Mouse (Mus musculus) intestine, embryonic 15.5 days (tissue): ENCODE results near the gene Mrpl50. TPM values are rescaled to one million over a fixed set of nuclear protein-coding genes. Genes with fewer than 3 reads are reported as not detected.
A peak's percentile ranks its signal among the peaks of the same experiment; 100 is the strongest.
"Not testable (repeated sequence)": the region's sequence is repeated elsewhere in the genome, so short reads cannot be mapped to it uniquely, and the experiment has no call there.

Source experiments
- ATAC-seq: fragments of 200-750 bp; cut with Nextera tagmentation; 2 replicates; pipeline ENCODE4 v1.8.0; 2017; ENCODE audit warnings: moderate TSS enrichment, moderate library complexity
- H3K27ac ChIP-seq: fragments of 300-500 bp; sonication (generic); 2 replicates; pipeline ENCODE4 v1.5.1; 2015; ENCODE audit warnings: mild to moderate bottlenecking, inconsistent platforms
- H3K27me3 ChIP-seq: fragments of 300-500 bp; sonication (generic); replicated peaks from 2 replicates; pipeline ENCODE4 v1.6.1; 2015; ENCODE audit warnings: inconsistent platforms
- H3K36me3 ChIP-seq: fragments of 300-500 bp; sonication (generic); 2 replicates; pipeline ENCODE4 v1.6.1; 2015; ENCODE audit warnings: inconsistent platforms
- H3K4me1 ChIP-seq: fragments of 300-500 bp; sonication (generic); replicated peaks from 2 replicates; pipeline ENCODE4 v1.6.1; 2015; ENCODE audit warnings: inconsistent platforms
- H3K4me2 ChIP-seq: fragments of 300-500 bp; sonication (generic); replicated peaks from 2 replicates; pipeline ENCODE4 v1.6.1; 2015; ENCODE audit warnings: mild to moderate bottlenecking, inconsistent platforms
- H3K4me3 ChIP-seq: fragments of 300-500 bp; sonication (generic); replicated peaks from 2 replicates; pipeline ENCODE4 v1.5.1; 2015; ENCODE audit warnings: inconsistent platforms
- H3K9ac ChIP-seq: fragments of 300-500 bp; sonication (generic); 2 replicates; pipeline ENCODE4 v1.6.1; 2015; ENCODE audit warnings: inconsistent platforms
- H3K9me3 ChIP-seq: fragments of 300-500 bp; sonication (generic); 2 replicates; pipeline ENCODE4 v1.6.1; 2016; ENCODE audit warnings: inconsistent platforms
- WGBS: fragments of 180-500 bp; shearing (Covaris S2); methylation state at CpG from one replicate; pipeline ENCODE4 v1.1.7; 2015; 5-methylcytosine and 5-hydroxymethylcytosine counted together
- polyA plus RNA-seq: library from polyadenylated mRNA; unstranded; fragments of >200 nt; fragmentation: Nextera tagmentation; extraction: Ambion mirVana; gene quantifications from 2 replicates; pipeline ENCODE4 v1.2.1, GENCODE M21; 2015

The Mrpl50 gene
- polyA plus RNA-seq, 1 experiment from 2014 or later, result 106 TPM

DNA sequence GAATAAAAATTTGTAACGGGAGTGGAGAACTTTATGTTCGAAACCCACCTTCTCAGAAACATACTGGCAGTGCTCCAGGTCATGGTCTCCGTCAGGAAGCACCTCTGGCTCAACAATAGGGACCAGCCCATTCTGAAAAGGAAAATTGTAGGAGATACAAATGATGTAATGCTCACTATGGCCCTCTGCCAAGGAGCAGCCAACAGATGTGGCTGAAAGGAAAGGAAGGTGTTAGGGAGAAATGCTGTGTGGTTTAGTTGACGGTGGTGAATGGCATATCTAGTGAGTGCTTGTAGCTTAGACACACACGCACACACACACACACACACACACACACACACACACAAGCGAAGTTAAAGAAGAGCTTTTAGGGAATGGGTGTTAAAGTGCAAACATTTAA lies 18.8 kb upstream of the Mrpl50 start:
- no peaks in the 10 kb centered on the region for H3K9me3 ChIP-seq
- ATAC-seq, result no peak
- H3K4me1 ChIP-seq, result no peaks in the 10 kb centered on the region
- H3K9ac ChIP-seq, result no peak overlapping the region
- no peak overlapping the region for H3K27ac ChIP-seq
- no peak overlapping the region for H3K4me2 ChIP-seq
- WGBS, result 63% methylated on average over 6 of the region's 6 CpGs
- H3K27me3 ChIP-seq, result no peaks in the 10 kb centered on the region
- no peak overlapping the region for H3K4me3 ChIP-seq
- H3K36me3 ChIP-seq, result no peaks in the 10 kb centered on the region

DNA sequence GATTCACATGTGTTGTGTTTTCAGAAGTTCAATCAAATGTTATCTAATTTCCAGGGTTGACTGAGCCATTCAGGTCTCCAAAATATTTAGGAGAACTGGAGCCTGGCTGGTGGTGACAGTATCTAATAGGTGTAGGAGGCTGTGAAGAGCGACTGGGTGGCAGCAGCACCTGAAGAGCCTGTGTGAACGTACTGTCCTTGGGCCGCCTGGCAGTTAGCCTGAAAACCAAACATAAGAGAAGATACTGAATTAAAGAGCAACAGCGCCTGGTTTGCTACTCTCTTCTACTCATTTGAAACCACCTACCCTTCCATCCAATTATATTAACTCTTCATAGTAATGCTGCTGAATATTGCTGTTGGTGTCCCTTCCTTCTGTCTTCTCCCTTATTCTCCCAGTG lies 15.8 kb upstream of the Mrpl50 start:
- Histone ChIP-seq H3K27ac (no peak overlapping the region), H3K9me3 (no peaks in the 10 kb centered on the region), H3K4me2 (no peak overlapping the region), H3K4me1 (no peaks in the 10 kb centered on the region), H3K9ac (no peak overlapping the region), H3K36me3 (no peaks in the 10 kb centered on the region), H3K4me3 (no peak overlapping the region), H3K27me3 (no peaks in the 10 kb centered on the region)
- WGBS, result 74% methylated on average over 4 of the region's 4 CpGs
- no peak for ATAC-seq

DNA sequence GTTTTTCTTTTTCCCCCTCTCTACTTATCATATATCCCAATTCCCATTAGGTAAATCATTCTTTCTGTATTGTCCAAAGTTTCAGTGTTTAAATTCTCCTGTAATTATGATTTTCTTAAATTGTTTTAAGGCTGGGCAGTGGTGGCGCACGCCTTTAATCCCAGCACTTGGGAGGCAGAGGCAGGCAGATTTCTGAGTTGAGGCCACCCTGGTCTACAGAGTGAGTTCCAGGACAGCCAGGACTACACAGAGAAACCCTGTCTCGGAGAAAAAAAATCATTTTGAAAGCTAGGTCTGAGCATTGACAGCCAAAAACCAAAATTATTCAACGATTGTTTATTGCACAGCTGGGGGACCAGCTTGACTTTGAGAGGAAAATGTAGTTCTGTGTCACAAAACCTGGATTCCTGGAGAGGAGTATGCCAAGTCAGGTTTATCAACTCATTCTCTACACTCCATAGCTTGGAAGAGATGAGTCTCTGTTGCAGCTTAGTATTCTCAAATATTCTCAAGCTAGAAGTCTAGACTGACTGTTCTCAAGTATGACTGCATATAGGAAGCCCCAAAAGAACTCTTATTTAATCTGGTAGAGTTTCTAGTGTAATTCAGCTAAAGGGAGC lies 14.9 kb upstream of the Mrpl50 start:
- H3K27ac ChIP-seq, result no peak overlapping the region
- no peak overlapping the region for H3K4me2 ChIP-seq
- H3K36me3 ChIP-seq, result no peaks in the 10 kb centered on the region
- WGBS, result 93% methylated on average over 4 of the region's 4 CpGs
- no peak for ATAC-seq
- no peaks in the 10 kb centered on the region for H3K4me1 ChIP-seq
- no peak overlapping the region for H3K9ac ChIP-seq
- no peaks in the 10 kb centered on the region for H3K27me3 ChIP-seq
- no peaks in the 10 kb centered on the region for H3K9me3 ChIP-seq
- H3K4me3 ChIP-seq, result no peak overlapping the region

DNA sequence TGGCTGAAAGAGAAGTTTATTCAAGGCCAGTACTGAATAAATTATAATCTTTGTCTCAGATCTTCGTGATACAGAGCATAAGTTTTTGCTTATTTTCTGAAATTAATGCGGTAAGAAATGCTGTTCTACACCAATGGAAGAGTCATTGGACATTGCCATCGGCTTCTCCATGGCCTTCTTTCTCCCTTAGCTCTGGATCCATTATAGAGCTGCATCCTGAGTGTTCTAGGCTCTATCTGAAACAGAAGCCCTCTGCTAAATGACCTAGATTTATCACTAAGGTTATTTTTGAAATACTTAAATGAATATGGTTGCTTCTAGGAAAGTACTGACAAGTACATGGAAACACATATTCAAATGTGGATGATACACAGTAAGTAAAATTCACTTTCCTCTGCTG lies 14.1 kb upstream of the Mrpl50 start:
- no peaks in the 10 kb centered on the region for H3K9me3 ChIP-seq
- no peaks in the 10 kb centered on the region for H3K27me3 ChIP-seq
- 90% methylated on average over 3 of the region's 3 CpGs for WGBS
- H3K9ac ChIP-seq, result no peak overlapping the region
- H3K4me3 ChIP-seq, result no peak overlapping the region
- H3K4me2 ChIP-seq, result no peak overlapping the region
- peaks cover 5% of the 10 kb centered on the region for H3K36me3 ChIP-seq
- no peaks in the 10 kb centered on the region for H3K4me1 ChIP-seq
- H3K27ac ChIP-seq, result no peak overlapping the region
- ATAC-seq, result no peak

DNA sequence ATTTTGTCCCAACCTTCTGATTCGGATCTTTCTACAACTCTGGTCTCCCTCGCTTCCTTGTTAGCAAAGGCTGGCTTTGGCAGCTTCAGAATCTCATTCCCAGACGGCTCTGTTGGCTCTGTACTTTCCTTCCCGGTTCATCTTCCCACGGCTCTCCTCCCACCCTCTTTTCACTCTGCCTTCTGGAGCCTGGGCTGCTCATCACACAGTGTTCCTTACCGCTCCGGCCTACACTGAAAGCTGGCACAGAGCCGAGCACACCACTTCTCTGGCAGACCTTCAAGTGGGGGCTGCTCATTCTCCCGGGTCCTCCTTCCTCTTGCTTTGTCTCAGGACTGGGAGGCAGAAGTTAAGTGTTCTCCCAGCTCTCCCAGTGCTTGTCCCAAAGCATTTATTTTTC lies 1.7 kb upstream of the Mrpl50 start:
- Histone ChIP-seq H3K4me3 (no peak overlapping the region), H3K36me3 (no peaks in the 10 kb centered on the region), H3K27ac (no peak overlapping the region), H3K4me2 (peak overlapping the region; percentile 29; the same call in 1 of the 2 replicates), H3K9ac (no peak overlapping the region), H3K9me3 (no peaks in the 10 kb centered on the region), H3K27me3 (no peaks in the 10 kb centered on the region), H3K4me1 (peaks cover 8% of the 10 kb centered on the region)
- WGBS, result 75% methylated on average over 9 of the region's 9 CpGs
- ATAC-seq, result no peak

DNA sequence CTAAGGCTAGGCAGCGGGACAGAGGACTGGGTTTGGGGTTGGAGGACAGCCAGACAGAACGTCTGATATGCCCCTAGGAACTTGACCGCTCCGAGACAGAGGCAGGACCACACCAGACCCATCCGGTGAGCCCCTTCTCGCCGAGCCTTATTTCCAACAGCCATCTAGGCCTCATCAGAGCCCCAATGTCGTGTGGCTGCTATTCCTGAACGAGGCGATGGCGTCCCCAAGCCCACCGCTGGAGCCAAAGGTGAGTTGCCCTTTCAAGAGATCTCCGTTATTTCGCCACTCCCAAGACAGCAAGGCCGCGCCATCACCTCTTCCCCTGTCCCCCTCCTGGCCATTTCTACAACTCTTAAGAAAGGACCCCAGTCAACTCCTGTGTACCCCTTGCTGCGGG lies 453 bp upstream of the Mrpl50 start:
- ATAC-seq, result peak; percentile 70
- peak overlapping the region; percentile 66 for H3K4me3 ChIP-seq
- under 1% methylated on average over 17 of the region's 17 CpGs for WGBS

DNA sequence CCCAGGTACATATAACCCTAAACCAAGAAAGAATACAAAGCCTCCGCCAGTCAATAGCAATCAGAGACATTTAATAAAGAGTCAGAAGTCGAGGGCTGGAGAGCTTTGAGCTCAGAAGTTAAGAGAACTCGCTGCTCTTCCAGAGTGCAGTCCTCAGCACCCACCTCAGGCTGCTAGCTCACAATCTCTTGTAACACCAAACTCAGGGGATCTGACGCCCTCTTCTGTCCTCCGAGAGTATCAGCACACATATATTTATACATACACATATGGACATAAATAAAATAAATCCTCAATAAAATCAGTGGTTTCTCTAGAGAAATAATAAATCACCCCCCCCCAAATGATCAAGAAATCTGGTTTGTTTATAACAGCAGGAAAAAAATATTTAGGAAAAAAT lies 1.4 kb downstream of the Mrpl50 start:
- Histone ChIP-seq H3K27ac (no peak overlapping the region), H3K4me3 (no peak overlapping the region), H3K36me3 (no peaks in the 10 kb centered on the region), H3K4me1 (peaks cover 8% of the 10 kb centered on the region), H3K9me3 (no peaks in the 10 kb centered on the region), H3K27me3 (no peaks in the 10 kb centered on the region), H3K9ac (no peak overlapping the region), H3K4me2 (peak overlapping the region; percentile 24; the same call in 1 of the 2 replicates)
- 80% methylated on average over 5 of the region's 5 CpGs for WGBS
- no peak for ATAC-seq

More for the DNA sequence above, 453 bp upstream of the Mrpl50 start:
- peaks cover 8% of the 10 kb centered on the region for H3K4me1 ChIP-seq
- H3K27ac ChIP-seq, result 0 out of 2 replicates have a peak overlapping the region, but pooled peaks have one; percentile 6
- peak overlapping the region; percentile 74 for H3K4me2 ChIP-seq
- H3K9ac ChIP-seq, result peak overlapping the region; percentile 67
- H3K36me3 ChIP-seq, result no peaks in the 10 kb centered on the region
- no peaks in the 10 kb centered on the region for H3K9me3 ChIP-seq
- H3K27me3 ChIP-seq, result no peaks in the 10 kb centered on the region

DNA sequence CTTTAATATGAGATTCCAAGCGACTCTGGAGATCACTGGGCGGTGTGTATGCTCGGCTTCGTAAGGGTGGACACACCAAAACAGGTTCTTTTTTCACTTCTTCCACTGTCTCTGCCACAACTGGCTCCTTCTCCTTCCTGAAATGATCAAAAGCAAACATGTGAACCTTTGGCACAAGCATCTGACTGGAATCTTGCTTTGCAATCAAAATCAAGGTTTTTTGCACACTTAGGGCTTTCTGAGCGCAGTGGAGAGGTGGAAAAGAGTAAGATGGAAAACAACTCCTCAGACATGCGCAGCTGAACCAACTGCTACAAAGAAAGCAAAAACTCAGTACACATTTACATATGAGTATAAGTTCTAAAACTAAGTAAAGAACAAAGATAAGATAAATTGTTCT lies 6.5 kb downstream of the Mrpl50 start:
- no peak for ATAC-seq
- H3K9ac ChIP-seq, result no peak overlapping the region
- H3K4me2 ChIP-seq, result no peak overlapping the region
- peaks cover 2% of the 10 kb centered on the region for H3K4me1 ChIP-seq
- no peaks in the 10 kb centered on the region for H3K27me3 ChIP-seq
- no peaks in the 10 kb centered on the region for H3K9me3 ChIP-seq
- H3K27ac ChIP-seq, result no peak overlapping the region
- peaks cover 5% of the 10 kb centered on the region for H3K36me3 ChIP-seq
- 98% methylated on average over 6 of the region's 6 CpGs for WGBS
- no peak overlapping the region for H3K4me3 ChIP-seq

DNA sequence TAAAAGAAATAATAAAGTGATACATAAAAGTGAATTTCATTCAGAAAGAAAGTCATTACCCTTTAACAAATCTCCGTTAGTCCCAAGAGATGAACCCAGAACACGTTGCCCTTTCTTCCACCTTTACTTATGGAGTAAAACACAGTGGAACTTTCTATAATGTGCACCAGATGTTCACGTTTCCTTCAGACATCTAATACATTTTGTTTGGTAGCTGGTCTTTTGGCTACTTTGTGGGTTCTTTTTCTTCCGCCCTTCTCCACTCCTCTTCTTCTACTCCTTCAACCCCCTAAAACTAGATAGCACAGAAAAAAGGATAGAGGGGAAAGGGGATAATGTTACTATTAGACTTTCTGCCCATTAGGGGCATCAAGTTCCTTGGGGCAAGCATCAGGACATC lies 8.3 kb downstream of the Mrpl50 start:
- Histone ChIP-seq H3K4me3 (no peak overlapping the region), H3K9me3 (no peaks in the 10 kb centered on the region), H3K36me3 (peaks cover 5% of the 10 kb centered on the region), H3K27ac (no peak overlapping the region), H3K4me1 (no peaks in the 10 kb centered on the region), H3K4me2 (no peak overlapping the region), H3K9ac (no peak overlapping the region), H3K27me3 (no peaks in the 10 kb centered on the region)
- 94% methylated on average over 4 of the region's 4 CpGs for WGBS
- ATAC-seq, result no peak

DNA sequence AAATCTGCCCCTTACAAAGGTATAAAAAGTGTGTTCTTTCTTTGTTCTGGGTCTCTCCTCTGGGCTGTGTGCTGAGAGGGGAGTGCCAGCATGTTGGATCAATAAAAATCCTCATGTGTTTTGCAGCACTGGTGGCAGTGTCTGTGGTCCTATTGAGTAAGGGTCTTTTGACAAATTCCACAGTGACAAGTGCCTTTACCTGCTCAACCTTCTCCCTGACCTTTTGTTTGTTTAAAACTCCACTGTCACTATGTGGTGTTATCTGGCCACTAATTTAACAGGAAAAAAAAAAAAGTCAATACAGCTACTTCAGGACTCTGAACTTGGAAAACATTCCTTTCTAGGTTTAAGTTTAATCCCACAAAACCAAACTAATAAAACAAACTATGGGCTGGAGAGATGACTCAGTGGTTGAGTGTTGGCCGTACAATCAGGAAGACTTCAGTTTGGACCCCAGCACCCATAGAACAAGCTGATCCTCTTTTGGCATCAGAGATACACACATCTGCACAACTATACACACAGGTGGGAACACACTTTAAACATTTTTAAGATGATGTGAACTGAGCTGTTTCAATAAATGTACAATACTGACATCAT lies 10.6 kb downstream of the Mrpl50 start:
- not testable (repeated sequence) for H3K27me3 ChIP-seq, H3K9ac ChIP-seq, H3K4me3 ChIP-seq, H3K27ac ChIP-seq, H3K4me1 ChIP-seq, H3K9me3 ChIP-seq, H3K36me3 ChIP-seq, H3K4me2 ChIP-seq
- whole genome bisulfite sequencing, result 70% methylated on average over 1 of the region's 1 CpGs
- ATAC-seq, result peak; percentile 50

DNA sequence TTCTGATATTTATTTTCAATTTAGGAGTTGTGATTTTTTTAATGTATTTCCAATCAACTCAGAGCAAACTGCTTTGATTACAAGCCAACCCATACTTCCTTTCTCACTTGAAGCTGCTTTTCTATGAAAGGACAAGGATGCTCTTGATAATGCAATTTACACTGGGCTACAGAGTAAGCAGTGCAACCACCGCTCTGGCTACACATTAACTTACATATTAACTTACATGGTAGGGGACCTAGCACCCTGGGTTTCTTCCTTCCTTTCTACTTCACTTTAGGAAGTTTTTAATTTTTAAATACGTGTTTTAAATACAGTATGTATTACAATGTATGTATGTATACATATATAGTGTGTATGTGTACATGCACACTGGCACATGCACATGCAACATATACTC lies 11.7 kb downstream of the Mrpl50 start:
- Histone ChIP-seq H3K27ac (no peak overlapping the region), H3K4me3 (no peak overlapping the region), H3K4me1 (peaks cover 5% of the 10 kb centered on the region), H3K4me2 (no peak overlapping the region), H3K9me3 (no peaks in the 10 kb centered on the region), H3K27me3 (no peaks in the 10 kb centered on the region), H3K36me3 (peaks cover 5% of the 10 kb centered on the region), H3K9ac (no peak overlapping the region)
- WGBS, result 64% methylated on average over 2 of the region's 2 CpGs
- no peak for ATAC-seq

DNA sequence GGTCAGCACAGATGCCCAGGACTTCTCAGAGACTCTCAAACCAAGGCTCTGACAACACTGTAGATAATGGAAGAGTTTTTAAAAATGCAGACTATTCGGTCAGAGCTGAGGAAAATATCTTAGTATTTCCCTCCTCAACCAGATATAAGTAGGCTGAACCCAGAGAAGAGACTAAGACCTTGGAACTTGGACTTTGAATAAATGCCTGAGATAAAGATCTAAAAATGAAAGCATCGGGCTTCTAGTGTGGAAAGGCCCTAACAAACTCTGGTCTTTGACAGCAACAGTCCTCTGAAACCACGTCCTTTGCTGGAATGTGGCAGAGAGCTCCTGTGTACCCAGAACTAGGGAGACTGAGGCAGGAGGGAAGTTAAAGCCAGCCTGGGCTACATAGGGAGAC lies 14.5 kb downstream of the Mrpl50 start, which contains the start of gene Baat:
Baat (minus strand) TSS at position 172 of the 400 bp plus-strand sequence.
- no peak within 1 kb of the TSS for H3K4me3 ChIP-seq
- H3K9ac ChIP-seq, result no peak within 1 kb of the TSS

DNA sequence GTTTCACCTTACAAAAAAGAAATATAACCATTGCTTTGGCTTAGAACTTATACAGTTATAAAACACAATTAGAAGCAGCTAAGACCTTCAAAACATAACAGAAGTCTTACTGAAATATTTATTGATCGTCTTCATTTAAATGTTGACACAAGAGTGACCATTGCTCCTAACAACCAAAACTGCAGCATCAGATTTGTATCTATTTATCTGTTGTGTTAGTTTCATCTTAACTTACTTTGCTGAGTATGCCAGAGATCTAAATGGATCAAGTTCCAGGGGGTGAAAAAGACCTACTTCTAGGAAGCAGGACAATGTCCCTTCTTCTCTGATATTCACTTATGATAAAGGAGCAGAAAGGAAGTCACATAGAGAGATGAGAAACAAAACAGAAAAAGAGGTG lies 17.3 kb downstream of the Mrpl50 start:
- Histone ChIP-seq H3K4me1 (peaks cover 5% of the 10 kb centered on the region), H3K9ac (no peak overlapping the region), H3K36me3 (no peaks in the 10 kb centered on the region), H3K27me3 (no peaks in the 10 kb centered on the region), H3K4me3 (no peak overlapping the region), H3K4me2 (no peak overlapping the region), H3K9me3 (no peaks in the 10 kb centered on the region), H3K27ac (no peak overlapping the region)
- ATAC-seq, result no peak
- WGBS, result 86% methylated on average over 1 of the region's 1 CpGs

More for the DNA sequence above, 14.5 kb downstream of the Mrpl50 start, which contains the start of gene Baat:
- Histone ChIP-seq H3K36me3 (no peaks in the 10 kb centered on the region), H3K27me3 (no peaks in the 10 kb centered on the region), H3K4me1 (peaks cover 5% of the 10 kb centered on the region), H3K9me3 (no peaks in the 10 kb centered on the region), H3K4me2 (no peak within 1 kb of the TSS), H3K27ac (no peak within 1 kb of the TSS)
- peak; percentile 38; the same call in 1 of the 2 replicates for ATAC-seq
- WGBS, result 54% methylated on average over 3 of the region's 3 CpGs
